Mouse (Mus musculus): ENCODE results near the gene Creb3l4.

DNA sequence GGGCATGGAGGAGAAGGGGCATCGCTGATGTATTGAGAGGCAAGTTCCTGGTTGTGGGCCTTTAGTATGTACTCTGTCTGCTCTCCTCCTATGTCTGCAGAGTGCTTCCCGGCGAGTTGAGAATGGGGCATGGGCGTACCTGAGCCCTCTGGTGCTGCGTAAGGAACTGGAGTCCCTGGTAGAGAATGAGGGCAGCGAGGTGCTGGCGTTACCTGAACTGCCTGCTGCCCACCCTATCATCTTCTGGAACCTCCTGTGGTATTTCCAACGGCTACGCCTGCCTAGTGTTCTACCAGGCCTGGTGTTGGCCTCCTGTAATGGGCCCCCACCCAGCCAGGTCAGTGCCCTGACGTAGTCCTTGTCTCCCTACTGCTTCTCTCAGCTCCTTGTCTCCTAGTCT is 34.9 kb upstream of the Creb3l4 start:
- no peak for TF ChIP-seq CTCF (IDR thresholded peaks at IDR 0.05; ENCODE audit: borderline replicate concordance, insufficient read depth, low read length)
- TF ChIP-seq POLR2A (IDR thresholded peaks at IDR 0.05; ENCODE audit: low read depth, low read length), result no peak
